In genomic region chr3:105114269-105114668, GRCm38 (mm10) we compare ENCODE assay signal across 9 mouse cellular contexts. TPM values are rescaled to one million over a fixed set of nuclear protein-coding genes. Genes with fewer than 3 reads are reported as not detected.
DNase-seq lines count a peak whose midpoint lies in the region; ATAC-seq and TF ChIP-seq lines count a peak whose summit lies in the region.
"Had no signal": no experiment of that assay in that cellular context is flagged by ENCODE, and none has a peak within 500 bp of the region (broad histone marks: within the 10 kb centered on the region; RNA-seq: fewer than 3 reads in every experiment).

No protein-coding gene starts in this region.

- DNase-seq in G1E (ENCODE audit: low spot score) = peak; percentile 40
- DNase-seq in c-Kit-positive CD71-negative TER-119-negative erythroid progenitor cells, embryonic 14.5 days (ENCODE audit: low read depth) = peak; percentile 63
- DNase-seq in hindbrain, embryonic 11.5 days (ENCODE audit: low spot score) = peak; percentile 72
- peak; percentile 85 for DNase-seq in layer of hippocampus, adult 9-10 months (ENCODE audit: low spot score)
- DNase-seq in lung, postnatal 0 days (ENCODE audit: low spot score) = peak; percentile 76
- peak; percentile 84 for DNase-seq in right cerebral cortex, adult 18-20 months
- peak; percentile 75 for DNase-seq in urinary bladder, postnatal 14 days (ENCODE audit: low spot score)

- H3K4me3 ChIP-seq in G1E (ENCODE audit: low read depth, low read length) = no peak overlapping the region
- H3K4me3 ChIP-seq in forebrain, embryonic 13.5 days = no peak overlapping the region
- no peak overlapping the region for H3K4me3 ChIP-seq in hindbrain, embryonic 11.5 days (ENCODE audit: low read depth, low read length)
- no peak overlapping the region for H3K4me3 ChIP-seq in lung, postnatal 0 days (ENCODE audit: low read depth, low read length)
- H3K4me3 ChIP-seq: hindbrain, embryonic 15.5 days had no signal

- ATAC-seq in G1E (ENCODE audit: extremely low read depth, insufficient number of reproducible peaks, low FRiP score, poor library complexity, severe bottlenecking) = peak; percentile 57; the same call in 1 of the 2 replicates
- ATAC-seq in forebrain, embryonic 13.5 days = peak; percentile 57; the same call in 1 of the 2 replicates
- ATAC-seq in hindbrain, embryonic 11.5 days (ENCODE audit: low FRiP score) = 0 out of 2 replicates have a peak, but pooled peaks have one; percentile 45
- ATAC-seq in lung, postnatal 0 days = peak; percentile 65

- no peak overlapping the region for H3K4me2 ChIP-seq in forebrain, embryonic 13.5 days
- H3K4me2 ChIP-seq in hindbrain, embryonic 11.5 days (replicated peaks; ENCODE audit: low read depth, low read length) = no peak overlapping the region
- no peak overlapping the region for H3K4me2 ChIP-seq in lung, postnatal 0 days (replicated peaks; ENCODE audit: low read depth, low read length)
- H3K4me2 ChIP-seq: hindbrain, embryonic 15.5 days had no signal

- TF ChIP-seq EP300 in lung, postnatal 0 days (IDR thresholded peaks at IDR 0.05) = no peak

- H3K9ac ChIP-seq in forebrain, embryonic 13.5 days = no peak overlapping the region
- H3K9ac ChIP-seq in hindbrain, embryonic 11.5 days (ENCODE audit: low read depth, low read length) = no peak overlapping the region
- no peak overlapping the region for H3K9ac ChIP-seq in lung, postnatal 0 days (replicated peaks; ENCODE audit: low read depth)
- H3K9ac ChIP-seq: hindbrain, embryonic 15.5 days had no signal

- 22% methylated on average over 2 of the region's 2 CpGs for WGBS in forebrain, embryonic 13.5 days
- 31% methylated on average over 2 of the region's 2 CpGs for WGBS in hindbrain, embryonic 11.5 days
- WGBS in lung, postnatal 0 days = 15% methylated on average over 2 of the region's 2 CpGs

- TF ChIP-seq CTCF in G1E (IDR thresholded peaks at IDR 0.05; ENCODE audit: low read depth, low read length) = peak; percentile 30; the same call in 1 of the 2 replicates
- peak; percentile 86 for TF ChIP-seq CTCF in lung, postnatal 0 days (IDR thresholded peaks at IDR 0.05)

- no peak overlapping the region for H3K27ac ChIP-seq in forebrain, embryonic 13.5 days
- no peak overlapping the region for H3K27ac ChIP-seq in hindbrain, embryonic 11.5 days (ENCODE audit: low read depth, low read length)
- H3K27ac ChIP-seq in lung, postnatal 0 days (ENCODE audit: low read length) = no peak overlapping the region
- H3K27ac ChIP-seq: hindbrain, embryonic 15.5 days had no signal

- no peaks in the 10 kb centered on the region; the same call in 1 of the 2 replicates for H3K27me3 ChIP-seq in G1E (ENCODE audit: insufficient read depth, low read length)
- H3K27me3 ChIP-seq in forebrain, embryonic 13.5 days = no peaks in the 10 kb centered on the region
- H3K27me3 ChIP-seq in hindbrain, embryonic 11.5 days (ENCODE audit: control insufficient read depth, insufficient read depth, low read length) = no peaks in the 10 kb centered on the region
- H3K27me3 ChIP-seq in lung, postnatal 0 days (replicated peaks; ENCODE audit: insufficient read depth, low read length) = no peaks in the 10 kb centered on the region
- H3K27me3 ChIP-seq: hindbrain, embryonic 15.5 days had no signal

- H3K9me3 ChIP-seq in G1E (replicated peaks) = no peaks in the 10 kb centered on the region
- no peaks in the 10 kb centered on the region for H3K9me3 ChIP-seq in forebrain, embryonic 13.5 days (replicated peaks)
- H3K9me3 ChIP-seq in hindbrain, embryonic 11.5 days (ENCODE audit: control insufficient read depth, low read length) = no peaks in the 10 kb centered on the region
- no peaks in the 10 kb centered on the region for H3K9me3 ChIP-seq in lung, postnatal 0 days (ENCODE audit: low read length)
- H3K9me3 ChIP-seq: hindbrain, embryonic 15.5 days had no signal

- no peaks in the 10 kb centered on the region for H3K4me1 ChIP-seq in G1E (ENCODE audit: insufficient read depth, low read depth, low read length)
- H3K4me1 ChIP-seq in forebrain, embryonic 13.5 days = no peaks in the 10 kb centered on the region
- no peaks in the 10 kb centered on the region for H3K4me1 ChIP-seq in hindbrain, embryonic 11.5 days (replicated peaks; ENCODE audit: control insufficient read depth, insufficient read depth, low read length)
- no peaks in the 10 kb centered on the region for H3K4me1 ChIP-seq in lung, postnatal 0 days (ENCODE audit: insufficient read depth, low read depth, low read length)

- H3K36me3 ChIP-seq in G1E (replicated peaks) = no peaks in the 10 kb centered on the region
- no peaks in the 10 kb centered on the region for H3K36me3 ChIP-seq in forebrain, embryonic 13.5 days (ENCODE audit: poor library complexity, severe bottlenecking)
- no peaks in the 10 kb centered on the region for H3K36me3 ChIP-seq in hindbrain, embryonic 11.5 days (ENCODE audit: control insufficient read depth, insufficient read depth, low read length)
- no peaks in the 10 kb centered on the region for H3K36me3 ChIP-seq in lung, postnatal 0 days (ENCODE audit: insufficient read depth, low read length)
- H3K36me3 ChIP-seq: hindbrain, embryonic 15.5 days had no signal

RNA-seq across cellular contexts. Expression of gene 4930564D02Rik, which starts 47.6 kb away (rescaled TPM):
- total RNA-seq in G1E (2014; fragmentation: Nextera tagmentation) (not detected in 2 replicates), G1E (2017) (not detected in 2 replicates)
- polyA plus RNA-seq in G1E (2012) = not detected in 2 replicates
- polyA plus RNA-seq in forebrain, embryonic 13.5 days (2015; fragmentation: Nextera tagmentation; extraction: Ambion mirVana) = not detected in 2 replicates
- not detected in 2 replicates for polyA plus RNA-seq in hindbrain, embryonic 11.5 days (2014; fragmentation: Nextera tagmentation; extraction: Ambion mirVana)
- not detected in 2 replicates for polyA plus RNA-seq in lung, postnatal 0 days (2015; fragmentation: Nextera tagmentation; extraction: Ambion mirVana)
- polyA plus RNA-seq: hindbrain, embryonic 15.5 days had no signal
